Mouse (Mus musculus): ENCODE results near the gene Coq8a.
A peak's percentile ranks its signal among the peaks of the same experiment; 100 is the strongest.

Coq8a gene

DNA sequence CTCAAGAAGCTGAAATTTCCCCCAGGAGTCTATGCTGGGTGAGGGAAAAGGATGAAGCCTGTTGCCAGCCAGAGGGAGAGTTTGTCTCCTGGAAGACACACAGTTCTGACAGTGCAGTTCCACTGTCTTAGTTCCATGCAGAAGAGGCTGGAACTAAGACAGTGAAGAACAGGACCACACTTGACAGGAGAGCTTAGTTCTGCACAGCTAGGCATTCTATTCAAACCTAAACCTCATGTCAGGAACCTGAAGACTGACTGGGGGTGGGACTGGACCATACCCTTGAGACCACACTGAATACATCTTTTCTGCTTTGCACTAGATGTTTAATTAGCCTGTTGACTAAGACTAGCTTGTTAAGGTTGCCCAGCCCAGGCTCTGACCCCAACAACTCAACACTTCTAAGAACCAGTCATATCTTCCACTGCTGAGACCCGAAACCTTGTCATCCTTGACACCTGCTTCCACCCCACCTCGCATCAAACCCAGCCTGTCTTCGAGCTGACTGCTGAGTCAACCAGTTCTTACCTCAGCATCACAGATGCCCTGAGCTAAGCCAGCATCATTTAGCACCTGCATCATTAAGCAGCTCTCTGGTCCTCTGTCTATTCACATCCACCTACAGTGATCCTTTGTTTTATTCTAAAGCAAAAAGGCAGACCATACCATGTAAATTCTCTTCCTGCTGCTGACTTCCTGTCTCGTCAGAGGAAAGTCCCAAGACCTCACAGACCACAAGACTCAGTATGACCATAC is at the start of gene Coq8a:
TSS of gene Coq8a (minus strand) at position 644 of the 756 bp plus-strand sequence.
- peak; percentile 82 for DNase-seq (ENCODE audit: low read depth, low spot score)

DNA sequence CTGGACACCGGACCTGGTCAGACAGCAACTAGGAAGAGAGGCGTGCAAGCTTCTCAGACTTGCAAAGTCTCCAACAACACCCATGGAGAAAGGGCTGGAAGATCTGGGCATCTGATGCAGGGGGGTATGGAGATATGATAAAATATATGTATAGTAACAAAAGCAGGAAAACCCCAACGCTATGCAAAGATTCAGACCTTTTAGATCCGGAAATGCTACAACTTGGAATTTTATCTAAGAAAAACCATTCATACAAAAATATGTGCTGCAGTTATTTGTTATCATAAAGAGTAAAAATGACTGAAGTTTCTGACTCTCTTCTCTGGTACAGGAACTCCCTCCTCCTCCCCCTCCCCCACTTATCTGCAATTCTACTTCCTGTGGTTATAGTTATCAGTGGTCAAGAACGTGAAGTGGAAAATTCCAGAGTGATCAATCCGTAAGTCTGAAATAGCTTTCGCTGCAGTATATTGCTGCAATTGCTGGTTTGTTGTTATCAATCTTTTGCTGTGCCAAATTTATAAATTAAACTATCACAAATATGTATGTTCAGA is 49.3 kb upstream of the Coq8a start:
- no peak for DNase-seq (ENCODE audit: low read depth, low spot score)

DNA sequence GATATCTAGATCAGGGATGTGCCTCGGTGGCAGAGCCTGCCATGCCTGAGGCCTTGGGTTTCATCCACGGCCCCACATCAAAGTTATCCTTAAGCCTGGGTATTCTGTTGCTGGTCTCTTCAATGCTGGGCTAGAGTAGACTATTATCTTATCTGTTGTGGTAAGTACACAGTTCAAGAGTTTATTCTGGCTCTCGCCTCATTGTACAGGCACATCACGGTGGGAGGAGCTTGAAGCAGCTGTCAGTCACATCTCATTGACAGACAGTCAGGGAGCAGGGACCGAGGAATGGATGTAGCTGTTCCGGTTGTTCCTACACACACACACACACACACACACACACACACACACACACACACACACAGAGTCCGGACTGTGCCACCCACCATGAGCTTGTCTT is 48.5 kb upstream of the Coq8a start:
- DNase-seq (ENCODE audit: low read depth, low spot score), result no peak

DNA sequence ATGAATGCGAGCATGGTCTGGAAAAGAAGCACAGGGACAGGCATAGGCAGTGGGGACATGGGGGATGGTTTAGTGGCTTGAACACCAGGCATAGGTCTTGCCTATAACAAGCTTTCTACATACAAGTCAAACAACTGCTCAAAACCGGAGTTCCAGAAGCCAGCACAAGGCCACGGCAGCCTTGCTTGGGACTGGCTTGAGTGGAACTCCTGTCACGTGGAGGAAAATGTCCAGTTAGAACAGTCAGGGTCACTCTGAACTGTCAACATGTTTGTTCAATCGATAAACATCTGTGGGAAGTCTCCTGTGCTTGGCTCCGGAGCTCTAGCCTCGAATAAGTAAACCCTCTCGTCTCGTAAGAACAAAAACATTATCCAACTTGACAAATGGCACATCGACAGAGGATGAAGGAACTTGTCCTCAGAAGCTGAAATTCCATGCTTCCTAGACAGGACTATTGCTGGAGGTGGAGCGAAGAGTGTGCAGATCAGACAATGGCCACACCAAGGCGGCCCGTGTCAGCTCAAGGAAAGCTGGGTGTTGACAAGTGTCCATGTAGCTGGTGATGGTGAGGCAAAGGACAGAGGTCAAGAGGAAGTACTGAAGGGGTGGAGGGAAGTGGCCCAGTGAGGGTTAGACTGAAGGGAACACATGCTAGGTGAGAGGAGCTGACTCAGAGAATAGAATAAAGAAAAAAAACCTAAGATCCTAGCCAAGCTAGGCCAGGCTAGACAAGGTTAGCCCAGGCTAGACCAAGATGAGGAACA is 46.5 kb upstream of the Coq8a start:
- DNase-seq (ENCODE audit: low read depth, low spot score), result no peak

DNA sequence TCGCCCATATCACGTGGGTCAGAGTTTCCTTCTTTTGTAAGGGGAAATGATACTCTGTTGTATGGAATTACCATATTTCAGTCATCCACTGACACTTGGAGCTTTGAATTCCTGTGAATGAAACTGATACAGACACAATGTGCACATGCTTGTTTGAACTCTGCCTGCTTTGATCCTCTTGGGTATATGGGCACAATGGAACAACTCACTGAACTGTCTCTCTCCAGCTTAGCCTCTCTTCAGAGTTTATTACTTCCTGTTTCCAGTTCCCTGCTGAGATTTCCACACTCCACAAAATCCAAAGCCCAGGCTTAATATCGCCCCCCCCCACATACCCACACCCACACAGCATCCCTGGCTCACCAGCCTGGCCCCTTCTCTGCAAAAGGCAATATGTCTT is 32.3 kb upstream of the Coq8a start:
- DNase-seq (ENCODE audit: low read depth, low spot score), result no peak

GRCm38 (mm10) chr1:180230580-180230979 is 31.2 kb upstream of the Coq8a start:
- peak; percentile 60 for DNase-seq (ENCODE audit: low read depth, low spot score)

DNA sequence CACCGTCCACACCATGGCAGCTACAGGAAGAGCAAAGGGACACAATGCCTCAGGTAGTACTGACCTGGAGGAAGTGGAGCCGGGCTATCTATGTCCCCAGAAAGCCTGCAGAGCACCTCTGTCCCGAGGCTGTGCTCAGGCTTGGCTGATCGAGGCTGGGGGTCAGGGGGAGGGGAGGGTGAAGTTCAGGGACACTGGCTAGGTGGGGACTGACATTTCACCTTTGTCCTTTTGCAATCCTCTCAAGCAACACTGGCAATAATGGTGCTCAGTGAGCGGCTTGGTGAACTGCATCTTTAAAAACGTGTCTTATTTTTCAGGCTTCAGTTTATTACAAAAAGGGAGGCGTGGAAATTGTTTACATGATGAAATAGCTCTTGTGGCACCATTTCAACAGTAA is 30.5 kb upstream of the Coq8a start:
- DNase-seq (ENCODE audit: low read depth, low spot score), result no peak

- no peak for DNase-seq (ENCODE audit: low read depth, low spot score)
Measured at GRCm38 (mm10) chr1:180228854-180229253, 29.5 kb upstream of the Coq8a start.

GRCm38 (mm10) chr1:180226766-180227165 is 27.4 kb upstream of the Coq8a start:
- no peak for DNase-seq (ENCODE audit: low read depth, low spot score)

DNA sequence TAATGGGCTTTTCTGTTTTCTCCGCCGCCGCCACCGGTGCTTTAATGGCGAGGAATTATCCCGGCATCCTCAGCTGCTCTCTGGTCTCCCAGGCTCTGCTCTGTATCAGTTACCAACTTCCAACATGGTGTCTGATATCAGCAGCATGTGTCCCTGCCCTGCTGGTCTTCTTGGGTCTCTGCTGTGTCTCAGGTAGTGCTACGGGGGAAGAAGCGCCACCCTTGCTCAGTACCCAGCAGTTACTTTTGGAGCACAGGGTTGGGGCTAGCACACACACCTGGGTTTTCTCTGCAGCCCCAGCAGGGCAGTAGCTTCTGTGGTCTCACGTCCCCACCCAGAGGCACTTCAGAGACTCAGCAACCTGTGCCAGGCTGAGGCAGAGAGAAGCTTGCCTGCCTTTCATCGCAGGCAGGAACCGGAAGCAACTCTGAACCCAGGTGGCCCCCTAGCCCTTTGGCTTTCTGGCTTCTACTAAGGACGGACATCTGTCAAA is 26.9 kb upstream of the Coq8a start:
- DNase-seq (ENCODE audit: low read depth, low spot score), result peak; percentile 90

GRCm38 (mm10) chr1:180225500-180226220 is 26.3 kb upstream of the Coq8a start:
- peak; percentile 86 for DNase-seq (ENCODE audit: low read depth, low spot score)

- no peak for DNase-seq (ENCODE audit: low read depth, low spot score)
Measured at GRCm38 (mm10) chr1:180222007-180222406, 22.6 kb upstream of the Coq8a start.

DNA sequence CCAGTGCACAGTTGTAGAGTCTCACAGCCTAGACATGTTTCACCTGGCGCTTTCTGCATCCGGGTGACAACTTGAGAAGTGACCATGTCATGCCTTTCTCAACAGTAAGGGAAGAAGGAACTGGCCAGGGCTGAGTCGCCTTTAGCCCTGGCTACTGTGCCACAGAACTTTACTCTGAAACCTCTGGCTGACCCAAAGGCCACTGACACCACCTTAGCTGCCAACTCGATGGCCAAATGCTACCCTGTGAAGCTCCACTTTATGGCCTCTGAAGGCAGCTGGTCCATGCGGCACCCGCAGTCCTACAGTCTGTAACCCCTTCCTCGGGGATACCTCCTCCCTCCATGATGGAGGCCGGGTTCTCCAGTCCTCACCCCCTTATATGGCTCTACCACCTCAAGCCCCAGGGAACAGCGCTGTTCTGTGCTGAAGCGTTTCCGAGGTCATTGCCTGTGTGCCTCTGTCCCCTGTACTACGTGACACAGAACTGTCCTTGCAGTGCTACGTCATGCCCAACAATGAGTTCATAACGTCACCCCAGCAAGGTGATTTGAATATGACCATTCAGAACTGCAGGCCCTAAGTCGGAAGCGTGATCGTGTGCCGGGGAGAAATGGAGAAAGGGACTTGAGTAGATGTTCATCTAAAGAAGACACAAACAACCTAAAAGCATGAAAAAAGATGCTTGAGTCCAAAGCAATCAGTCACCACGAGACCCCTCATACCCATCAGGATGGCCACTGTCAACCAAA is 21.6 kb upstream of the Coq8a start:
- DNase-seq (ENCODE audit: low read depth, low spot score), result no peak

DNA sequence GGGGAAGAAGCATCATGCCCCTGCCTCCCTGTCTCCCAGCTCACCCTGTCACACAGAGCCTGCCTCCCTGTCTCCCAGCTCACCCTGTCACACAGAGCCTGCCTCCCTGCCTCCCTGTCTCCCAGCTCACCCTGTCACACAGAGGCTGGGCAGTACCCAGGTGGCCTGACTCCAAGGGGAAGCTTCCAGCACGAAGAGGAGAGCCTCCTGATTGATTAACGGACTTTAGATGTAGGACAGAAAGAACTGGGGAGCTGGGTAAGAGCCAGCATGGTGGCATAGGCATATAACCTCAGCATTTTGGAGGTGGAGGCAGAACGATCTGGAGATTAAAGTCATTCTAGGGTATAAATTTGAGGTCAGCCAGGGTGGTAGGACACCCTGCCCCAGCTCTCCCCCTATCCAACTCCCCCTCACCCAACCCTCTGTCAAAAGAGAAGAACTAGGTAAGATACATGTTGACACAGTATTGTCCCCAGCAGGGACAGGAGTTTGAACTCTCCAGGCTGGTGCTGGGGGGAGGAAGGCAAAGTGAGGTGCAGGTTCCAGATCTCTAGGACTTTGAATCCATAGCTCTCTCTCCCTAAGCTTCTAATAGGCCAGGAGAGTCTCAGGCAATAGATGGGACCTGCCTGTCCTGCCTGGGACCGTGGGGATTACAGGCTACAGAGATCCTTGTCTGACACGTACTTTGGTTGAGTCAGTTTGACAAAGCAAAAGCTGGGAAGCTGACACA is 17.3 kb upstream of the Coq8a start:
- DNase-seq (ENCODE audit: low read depth, low spot score), result no peak

- DNase-seq (ENCODE audit: low read depth, low spot score), result peak; percentile 77
Measured at GRCm38 (mm10) chr1:180215044-180215443, 15.6 kb upstream of the Coq8a start.

GRCm38 (mm10) chr1:180212911-180213310 is 13.5 kb upstream of the Coq8a start:
- DNase-seq (ENCODE audit: low read depth, low spot score), result no peak

GRCm38 (mm10) chr1:180210781-180211271 is 11.4 kb upstream of the Coq8a start:
- no peak for DNase-seq (ENCODE audit: low read depth, low spot score)

DNA sequence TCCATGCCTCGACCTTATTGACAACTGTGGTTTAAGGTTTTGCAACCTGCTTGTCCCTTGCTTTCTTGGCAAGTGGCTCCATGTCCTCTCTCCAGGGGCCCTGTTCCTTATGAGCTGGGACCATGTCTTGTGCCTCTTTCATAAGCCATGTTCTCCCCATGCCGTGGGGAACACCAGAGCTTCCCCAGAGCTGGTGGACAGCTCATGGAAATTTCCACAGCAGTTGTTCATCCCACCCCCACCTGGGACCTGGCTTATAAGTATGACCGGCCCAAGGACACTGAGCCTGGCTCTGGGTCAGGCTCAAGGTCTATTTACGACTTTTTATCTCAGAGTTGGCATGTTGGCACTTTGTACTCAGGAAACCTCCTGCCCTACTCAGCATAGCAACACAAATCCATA is 10.6 kb upstream of the Coq8a start:
- DNase-seq (ENCODE audit: low read depth, low spot score), result no peak

DNA sequence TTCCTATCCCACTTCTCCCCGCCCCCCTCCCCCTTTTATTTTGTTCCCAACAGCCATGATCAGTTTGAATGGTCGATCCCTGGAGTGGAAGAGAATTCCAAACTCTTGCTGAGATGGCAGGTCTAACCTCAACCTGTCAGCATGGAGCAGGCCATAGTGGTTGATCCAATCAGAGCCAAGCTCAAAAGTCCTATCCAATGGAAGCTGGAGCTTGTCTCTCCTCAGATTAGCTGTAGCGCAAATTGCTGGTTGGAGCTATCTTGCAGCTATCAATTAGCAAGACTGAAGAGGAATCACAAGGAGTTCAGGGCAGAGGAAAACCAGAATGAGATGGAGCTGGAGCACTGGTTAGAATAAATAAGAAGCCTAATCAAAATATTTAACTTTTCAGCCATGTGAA is 9.0 kb upstream of the Coq8a start:
- no peak for DNase-seq (ENCODE audit: low read depth, low spot score)

GRCm38 (mm10) chr1:180200722-180201121 is 1.3 kb upstream of the Coq8a start:
- DNase-seq (ENCODE audit: low read depth, low spot score), result no peak
